Mouse (Mus musculus): Measurements from ENCODE around the gene Eif4h. TPM values are rescaled to one million over a fixed set of nuclear protein-coding genes. Genes with fewer than 3 reads are reported as not detected.

Eif4h gene
- 235 TPM for polyA plus RNA-seq (2017; shearing (Covaris generic))

DNA sequence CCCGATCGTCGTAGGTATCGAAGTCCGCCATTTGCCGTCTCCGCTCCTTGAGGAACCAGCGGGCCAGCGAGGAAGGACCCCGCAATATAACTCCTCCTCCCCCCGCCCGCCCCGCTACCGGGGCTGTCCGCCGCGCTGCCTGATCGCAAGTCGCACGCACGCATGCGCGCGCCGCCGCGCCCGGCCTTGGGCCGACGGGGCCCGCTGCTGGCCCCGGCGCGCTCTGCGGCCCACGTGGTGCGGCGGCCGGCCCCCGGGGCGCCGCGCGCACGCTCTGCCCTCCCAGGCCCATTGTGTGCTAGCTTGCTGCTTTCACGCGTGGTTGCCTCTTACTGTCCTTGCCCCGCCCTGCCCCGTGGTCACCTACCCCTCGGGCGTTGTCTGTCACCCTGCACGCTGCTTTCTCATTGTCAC is at the start of gene Eif4h:
Eif4h (minus strand) TSS at position 222 of the 414 bp plus-strand sequence.

GRCm38 (mm10) chr5:134688086-134688717 is 48.9 kb upstream of the Eif4h start, which contains the start of gene Limk1:
Gene Limk1 (minus strand): TSS chr5:134688598.

GRCm38 (mm10) chr5:134614802-134615201 is 24.5 kb downstream of the Eif4h start, which contains the start of gene Lat2:
Gene Lat2 (minus strand): TSS chr5:134615025.

GRCm38 (mm10) chr5:134581146-134581545 is 58.1 kb downstream of the Eif4h start, which contains the start of gene Rfc2:
Gene Rfc2 (plus strand): TSS chr5:134581366.

Other genes with a start within 250 kb of the Eif4h start
- gene Gtf2ird1, start 182.8 kb downstream of the Eif4h start, polyA plus RNA-seq (2017; shearing (Covaris generic)) = 22.1 TPM
- gene Clip2, start 87.1 kb downstream of the Eif4h start, polyA plus RNA-seq (2017; shearing (Covaris generic)) = 1.9 TPM
- gene Syna, start 79.3 kb downstream of the Eif4h start, polyA plus RNA-seq (2017; shearing (Covaris generic)) = not detected
- 163 TPM for gene Rfc2, start 58.1 kb downstream of the Eif4h start, polyA plus RNA-seq (2017; shearing (Covaris generic))
- gene Lat2, start 24.5 kb downstream of the Eif4h start, polyA plus RNA-seq (2017; shearing (Covaris generic)) = 3.7 TPM
- gene Limk1, start 49.1 kb upstream of the Eif4h start, polyA plus RNA-seq (2017; shearing (Covaris generic)) = 23.8 TPM
- gene Eln, start 107.8 kb upstream of the Eif4h start, polyA plus RNA-seq (2017; shearing (Covaris generic)) = 0.13 TPM

Data from CD4-positive, CD25-positive, alpha-beta regulatory T cell (primary cell).